Mouse (Mus musculus) testis, adult 2 months (tissue): ENCODE results near the gene Mms19.

Source experiments
- CTCF ChIP-seq: fragments of 200-500 bp; IDR thresholded peaks from 2 replicates; pipeline ENCODE4 v1.5.1; 2012; ENCODE audit warnings: low read depth, mild to moderate bottlenecking, inconsistent platforms, low read length, moderate library complexity; ENCODE audit not compliant: control insufficient read depth, insufficient read depth, insufficient replicate concordance
- POLR2A ChIP-seq: fragments of 200-500 bp; IDR thresholded peaks from 2 replicates; pipeline ENCODE4 v1.6.1; 2012; ENCODE audit warnings: low read depth, mild to moderate bottlenecking, inconsistent platforms, low read length, moderate library complexity; ENCODE audit not compliant: control insufficient read depth

GRCm38 (mm10) chr19:42008586-42008985 lies 27.6 kb upstream of the Mms19 start:
- TF ChIP-seq CTCF (no peak), POLR2A (no peak)
